Mouse (Mus musculus): ENCODE measurements around the gene Eps15.

DNA sequence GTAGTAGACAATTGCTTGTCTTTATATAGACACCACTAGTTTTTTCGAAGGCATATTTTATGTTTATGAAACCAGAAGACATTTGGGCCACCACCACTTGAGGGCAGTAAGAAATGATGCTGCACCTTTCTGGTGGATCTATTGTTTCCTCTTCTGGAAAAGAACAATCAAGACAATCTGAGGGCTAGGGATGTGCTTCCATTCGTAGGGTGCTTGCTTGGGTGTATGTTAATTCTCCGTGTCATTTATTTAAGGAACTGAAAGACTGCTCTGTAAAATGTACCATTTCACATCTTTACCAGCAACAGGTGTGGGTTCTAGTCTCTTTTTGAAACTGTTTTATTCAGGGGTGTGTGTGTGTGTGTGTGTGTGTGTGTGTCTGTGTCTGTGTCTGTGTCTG, 11.2 kb upstream of the Eps15 start:
- TF ChIP-seq ZC3H11A (IDR thresholded peaks at IDR 0.05; ENCODE audit: borderline replicate concordance, low read depth, low read length) (no peak), HCFC1 (IDR thresholded peaks at IDR 0.05; ENCODE audit: borderline replicate concordance, insufficient read depth, low read length) (no peak), ZNF384 (IDR thresholded peaks at IDR 0.05; ENCODE audit: low read depth, low read length) (no peak), CHD2 (IDR thresholded peaks at IDR 0.05; ENCODE audit: low read depth, low read length) (no peak), MAFK (IDR thresholded peaks at IDR 0.05; ENCODE audit: insufficient read depth, low read depth, low read length) (no peak)

All from ES-E14 (cell line).